Mouse (Mus musculus): ENCODE measurements around the gene Fut7.

DNA sequence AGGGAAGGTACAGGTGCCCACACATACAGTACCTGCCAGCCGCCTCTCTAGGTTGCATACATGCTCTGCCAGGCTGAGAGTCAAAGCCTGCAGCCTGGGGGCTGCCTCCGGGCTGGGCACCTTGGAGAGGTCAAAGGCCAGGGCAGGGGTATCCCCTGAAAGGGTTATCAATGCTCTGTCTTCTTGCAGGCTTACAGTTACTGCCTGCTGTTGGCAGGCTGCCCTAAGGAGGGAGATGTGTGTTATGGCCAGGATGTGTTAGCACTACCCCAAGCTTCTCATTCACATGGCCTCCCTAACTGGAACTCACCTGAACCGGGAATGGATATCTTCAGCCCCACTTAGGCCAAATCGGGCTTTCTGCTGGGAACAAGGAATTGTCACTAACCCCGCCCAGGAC, 37.1 kb downstream of the Fut7 start:
- TF ChIP-seq POLR2A (IDR thresholded peaks at IDR 0.05; ENCODE audit: low read depth, low read length) (no peak), CTCF (IDR thresholded peaks at IDR 0.05; ENCODE audit: extremely low read depth, insufficient read length, insufficient replicate concordance, low read depth, low read length) (no peak)

All from small intestine, adult 2 months (tissue).